Mouse (Mus musculus) CH12.LX (cell line): ENCODE results near the gene Wwtr1. TPM values are rescaled to one million over a fixed set of nuclear protein-coding genes. Genes with fewer than 3 reads are reported as not detected.

Experiments used
- DNase-seq: peaks from one replicate; pipeline ENCODE4 v3.0.0-alpha.2; 2013; ENCODE audit errors: extremely low read depth
- H3K27ac ChIP-seq: 2 replicates; pipeline ENCODE4 v1.5.1; 2012; ENCODE audit warnings: low read depth, mild to moderate bottlenecking, control low read depth, moderate library complexity; ENCODE audit not compliant: insufficient read depth
- H3K27me3 ChIP-seq: replicated peaks from 2 replicates; pipeline ENCODE3; 2012; ENCODE audit warnings: inconsistent platforms
- H3K36me3 ChIP-seq, 2 experiments: replicated peaks in 1 of 2; 2 replicates each; pipeline versions ENCODE3 to v1.6.1; 2012; ENCODE audit warnings: inconsistent platforms in 1 of 2, low read length in 1 of 2, mild to moderate bottlenecking in 1 of 2, mixed read lengths in 1 of 2, moderate library complexity in 1 of 2; ENCODE audit not compliant: control insufficient read depth in 1 of 2, insufficient read depth in 1 of 2
- H3K4me1 ChIP-seq, 2 experiments: 2 replicates each; pipeline ENCODE4 v1.6.1; 2012; ENCODE audit warnings: inconsistent platforms in 1 of 2, moderate library complexity in 1 of 2; ENCODE audit not compliant: insufficient read depth in 2 of 2, control insufficient read depth in 1 of 2
- H3K4me2 ChIP-seq: 2 replicates; pipeline ENCODE4 v1.6.1; 2012; ENCODE audit warnings: low read depth, mild to moderate bottlenecking, control low read depth; ENCODE audit not compliant: poor library complexity, insufficient read depth, severe bottlenecking
- H3K4me3 ChIP-seq, 3 experiments: fragments of 150-350 bp in 1 of 3; sonication (generic) in 1 of 3; replicated peaks in 1 of 3; 2 replicates each; pipeline versions ENCODE3 to v1.5.1; 2011 to 2012; ENCODE audit warnings: low read depth in 2 of 3, low read length in 2 of 3, mild to moderate bottlenecking in 2 of 3, moderate library complexity in 2 of 3, control low read depth in 1 of 3, improper control_type of control experiment in 1 of 3, inconsistent platforms in 1 of 3, mixed read lengths in 1 of 3; ENCODE audit not compliant: poor library complexity in 1 of 3
- H3K79me2 ChIP-seq: replicated peaks from 2 replicates; pipeline ENCODE4 v1.6.1; 2012; ENCODE audit warnings: mild to moderate bottlenecking, moderate library complexity; ENCODE audit not compliant: control insufficient read depth, poor library complexity, insufficient read depth, severe bottlenecking; ENCODE audit errors: extremely low read depth
- H3K9ac ChIP-seq: 2 replicates; pipeline ENCODE4 v1.6.1; 2012; ENCODE audit warnings: low read depth, mild to moderate bottlenecking, control low read depth, moderate library complexity; ENCODE audit not compliant: insufficient read depth
- H3K9me3 ChIP-seq: replicated peaks from 2 replicates; pipeline ENCODE3; 2012; ENCODE audit warnings: low read length, inconsistent platforms, mixed read lengths
- ELF1 ChIP-seq: IDR thresholded peaks from 2 replicates; pipeline ENCODE4 v1.6.1; 2014; ENCODE audit warnings: low read depth, mild to moderate bottlenecking, inconsistent platforms, low read length, improper control_type of control experiment
- EP300 ChIP-seq: IDR thresholded peaks from 2 replicates; pipeline ENCODE4 v1.6.1; 2011; ENCODE audit warnings: low read length, improper control_type of control experiment
- ETS1 ChIP-seq: conservative IDR thresholded peaks from 2 replicates; pipeline ENCODE4 v1.6.1; 2012; ENCODE audit warnings: low read depth, mild to moderate bottlenecking, inconsistent platforms, low read length, improper control_type of control experiment, moderate library complexity
- IRF4 ChIP-seq: IDR thresholded peaks from 2 replicates; pipeline ENCODE4 v1.6.1; 2014; ENCODE audit warnings: low read depth, mild to moderate bottlenecking, inconsistent platforms, low read length, improper control_type of control experiment
- JUN ChIP-seq: IDR thresholded peaks from 2 replicates; pipeline ENCODE4 v1.6.1; 2011; ENCODE audit warnings: low read depth, mild to moderate bottlenecking, low read length, improper control_type of control experiment, moderate library complexity; ENCODE audit not compliant: insufficient read depth
- JUND ChIP-seq: conservative IDR thresholded peaks from 2 replicates; pipeline ENCODE4 v1.6.1; 2011; ENCODE audit warnings: low read depth, low read length, improper control_type of control experiment
- MAFK ChIP-seq: IDR thresholded peaks from 2 replicates; pipeline ENCODE4 v1.6.1; 2011; ENCODE audit warnings: low read length, improper control_type of control experiment; ENCODE audit not compliant: insufficient replicate concordance
- MXI1 ChIP-seq: IDR thresholded peaks from 2 replicates; pipeline ENCODE4 v1.6.1; 2011; ENCODE audit warnings: mild to moderate bottlenecking, low read depth, low read length, improper control_type of control experiment
- NRF1 ChIP-seq: IDR thresholded peaks from 2 replicates; pipeline ENCODE4 v1.6.1; 2014; ENCODE audit warnings: low read depth, mild to moderate bottlenecking, inconsistent platforms, low read length, improper control_type of control experiment, moderate library complexity
- TCF12 ChIP-seq: IDR thresholded peaks from 2 replicates; pipeline ENCODE4 v1.6.1; 2014; ENCODE audit warnings: low read depth, mild to moderate bottlenecking, inconsistent platforms, low read length, improper control_type of control experiment
- USF2 ChIP-seq: conservative IDR thresholded peaks from 2 replicates; pipeline ENCODE4 v1.6.1; 2011; ENCODE audit warnings: low read depth, low read length, improper control_type of control experiment
- ZNF384 ChIP-seq: IDR thresholded peaks from 2 replicates; pipeline ENCODE4 v1.6.1; 2012; ENCODE audit warnings: low read depth, low read length, improper control_type of control experiment, inconsistent platforms
- dilution Hi-C: fragments of 300-500 bp; cut with MboI; formaldehyde crosslinking; loops from 2 replicates; pipeline ENCODE4 v1.14.3; 2020; ENCODE audit warnings: low sequenced_read_pairs; ENCODE audit not compliant: extremely low pct_unique_long_range_greater_than_20kb, extremely low pct_ligation_motif_present
- in situ Hi-C: fragments of 300-500 bp; cut with MboI; formaldehyde crosslinking; loops from 3 replicates; pipeline ENCODE4 v1.14.3; 2019; ENCODE audit warnings: low sequenced_read_pairs, low pct_ligation_motif_present, low pct_unique_long_range_greater_than_20kb, mixed read lengths
- polyA plus RNA-seq: library from polyadenylated mRNA; unstranded; fragments of >175 nt; gene quantifications from 2 replicates; pipeline ENCODE4 v1.2.1, GENCODE M21; 2012; ENCODE audit warnings: low read depth; ENCODE audit not compliant: insufficient read length
- total RNA-seq, 2 experiments: library from RNA; depleted of rRNA; stranded (reverse); fragments of 300-350 nt in 1 of 2; fragments of >200 nt in 1 of 2; gene quantifications; 2 replicates each; pipeline ENCODE4 v1.2.3; 2012 to 2014

Gene Wwtr1
- total and polyA plus RNA-seq, 3 experiments: 12.8 to 14.8 (median 13.5) TPM

GRCm38 (mm10) chr3:57497791-57498190 is 77.9 kb downstream of the Wwtr1 start:
- H3K9me3 ChIP-seq: no peaks in the 10 kb centered on the region
- 0 out of 2 replicates have a peak, but pooled peaks have one; percentile 39 for TF ChIP-seq JUN
- no peak for TF ChIP-seq TCF12
- peak; percentile 70 for TF ChIP-seq JUND
- peak; percentile 81 for TF ChIP-seq IRF4
- TF ChIP-seq EP300: peak; percentile 58
- TF ChIP-seq MXI1: no peak
- TF ChIP-seq, all 38 proteins: peak for 4
- Histone ChIP-seq H3K27me3 (no peaks in the 10 kb centered on the region), H3K27ac (peak overlapping the region; percentile 67), H3K4me2 (peak overlapping the region; percentile 22; the same call in 1 of the 2 replicates), H3K36me3 (peaks cover 6 to 39% of the 10 kb centered on the region in 2 experiments), H3K4me1 (peaks cover 13 to 69% of the 10 kb centered on the region in 2 experiments), H3K4me3 (no peak overlapping the region), H3K9ac (no peak overlapping the region; the same call in 1 of the 2 replicates), H3K79me2 (peaks cover 3% of the 10 kb centered on the region; the same call in 1 of the 2 replicates)
- in situ Hi-C loops: no loop called here
- peak; percentile 53 for DNase-seq
- dilution Hi-C loops: no loop called here

GRCm38 (mm10) chr3:57496428-57496827 is 79.3 kb downstream of the Wwtr1 start:
- Histone ChIP-seq H3K36me3 (peaks cover 4 to 40% of the 10 kb centered on the region in 2 experiments), H3K9me3 (no peaks in the 10 kb centered on the region), H3K27me3 (no peaks in the 10 kb centered on the region), H3K27ac (0 out of 2 replicates have a peak overlapping the region, but pooled peaks have one; percentile 4), H3K4me1 (peaks cover 8 to 59% of the 10 kb centered on the region in 2 experiments), H3K9ac (no peak overlapping the region), H3K4me2 (no peak overlapping the region), H3K4me3 (no peak overlapping the region), H3K79me2 (peaks cover 3% of the 10 kb centered on the region; the same call in 1 of the 2 replicates)
- no peak for DNase-seq
- dilution Hi-C loops (no loop called here), in situ Hi-C loops (no loop called here)
- TF ChIP-seq ELF1 (no peak), EP300 (peak; percentile 41; the same call in 1 of the 2 replicates), MAFK (no peak), ZNF384 (no peak), NRF1 (no peak), IRF4 (0 out of 2 replicates have a peak, but pooled peaks have one; percentile 14), USF2 (no peak), ETS1 (peak; percentile 23; the same call in 1 of the 2 replicates)
